In the genomic region with DNA sequence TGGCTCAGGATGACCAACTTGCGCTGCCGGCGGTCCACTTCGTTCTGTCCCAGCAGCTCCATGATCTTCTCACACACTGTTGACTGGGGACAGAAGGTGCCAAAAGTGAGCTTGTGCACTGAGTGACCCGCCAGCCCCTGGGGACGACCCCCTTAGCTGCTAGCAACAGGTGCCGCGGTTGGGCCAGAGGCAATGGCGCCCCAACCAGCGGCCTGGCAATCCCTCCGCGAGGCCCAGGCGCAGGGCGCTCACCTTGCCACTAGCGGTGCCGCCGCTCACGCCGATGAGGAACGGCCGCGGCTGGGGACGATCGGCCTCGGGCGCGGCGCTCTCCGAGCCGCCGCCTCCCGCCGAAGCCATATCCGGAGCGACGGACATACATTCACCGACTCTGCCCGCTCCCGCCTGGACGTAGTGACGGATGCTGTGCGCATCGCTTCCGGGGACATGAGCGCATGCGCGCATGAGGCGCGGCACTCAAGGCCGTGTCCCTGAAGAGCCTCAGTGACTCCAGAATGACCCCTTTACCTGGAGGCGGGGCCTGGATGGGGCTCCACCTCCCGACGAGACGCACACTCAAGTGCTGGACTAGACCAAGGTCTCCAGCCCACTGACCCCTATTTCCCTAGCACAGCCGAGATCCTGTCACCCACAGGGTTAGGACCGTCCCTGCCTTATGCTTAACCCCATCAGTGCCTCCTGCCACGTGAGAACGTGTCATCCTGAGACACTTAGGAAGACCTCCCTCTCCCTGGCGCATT, we compare ENCODE assay signal across 8 mouse cellular contexts. TPM values are rescaled to one million over a fixed set of nuclear protein-coding genes. Genes with fewer than 3 reads are reported as not detected.
DNase-seq lines count a peak whose midpoint lies in the region; ATAC-seq lines count a peak whose summit lies in the region.

A gene (minus strand): TSS at position 503 of the 761 bp plus-strand sequence.

- peak; percentile 90 for ATAC-seq in common myeloid progenitor, adult 5-6 weeks (replicated peaks; ENCODE audit: low read depth, poor library complexity, severe bottlenecking)
- peak; percentile 91 for ATAC-seq in megakaryocyte progenitor cell, adult 5-6 weeks (replicated peaks; ENCODE audit: poor library complexity)

- peak; percentile 97 for DNase-seq in ZHBTc4 (ENCODE audit: low read depth, low spot score)
- peak; percentile 81 for DNase-seq in gastrocnemius, postnatal 10 days
- DNase-seq in induced T-regulatory cell, adult 2 months (ENCODE audit: low read depth), result peak; percentile 95
- DNase-seq in left cerebral cortex, adult 9 months (ENCODE audit: low spot score in 2 of 2), result peak; percentile 75 to 89
- DNase-seq in right cerebral cortex, postnatal 14 days, result peak; percentile 86
- peak; percentile 82 to 90 for DNase-seq in urinary bladder, postnatal 36 days (ENCODE audit: low spot score in 2 of 2)

RNA-seq across cellular contexts. Expression of the gene that starts here (rescaled TPM):
- total RNA-seq in common myeloid progenitor, adult 5-6 weeks (2017), result 21.3 and 27.0 TPM in 2 replicates
- 10 to 100 TPM; 18.0 to 20.2 TPM for total RNA-seq in gastrocnemius, postnatal 10 days (2021)
- 30.3 and 37.0 TPM in 2 replicates for total RNA-seq in megakaryocyte progenitor cell, adult 5-6 weeks (2015)
- total RNA-seq in megakaryocyte progenitor cell, adult 5-6 weeks (2017), result 25.2 and 26.9 TPM in 2 replicates

Comparison
In these comparisons a context has a peak if more than half of its experiments do, and no peak if none do; other contexts are left out.
1. Peak in every context shown above with its lines: DNase-seq and ATAC-seq.